Mouse (Mus musculus) gastrocnemius, postnatal 10 days (tissue): ENCODE measurements at regions not wholly inside any gene's neighbourhood (a gene's known extent, or its start where the extent isn't known, plus 50 kb on each side); places are given as distances from the start of the nearest gene placed in this dataset.

ENCODE experiments used
- DNase-seq: peaks from one replicate; pipeline ENCODE4 v3.0.0; 2021; ENCODE audit warnings: mixed read lengths

GRCm38 (mm10) chr13:99097606-99098545, 86.7 kb upstream of the Zfp366 start:
- DNase-seq = no peak

- no peak for DNase-seq
Observed at GRCm38 (mm10) chr13:99096837-99097236, 87.8 kb upstream of the Zfp366 start.

- no peak for DNase-seq
Observed at GRCm38 (mm10) chr13:99095006-99095405, 89.6 kb upstream of the Zfp366 start.

- DNase-seq = no peak
Observed at GRCm38 (mm10) chr13:99094221-99094620, 90.4 kb upstream of the Zfp366 start.

- DNase-seq = peak; percentile 78
Observed at GRCm38 (mm10) chr13:99093269-99093668, 91.4 kb upstream of the Zfp366 start.

GRCm38 (mm10) chr13:99092279-99092930, 92.2 kb upstream of the Zfp366 start:
- peak; percentile 31 for DNase-seq

GRCm38 (mm10) chr13:99091562-99092278, 92.9 kb upstream of the Zfp366 start:
- DNase-seq = no peak

GRCm38 (mm10) chr13:99090361-99090760, 94.3 kb upstream of the Zfp366 start:
- DNase-seq = no peak

GRCm38 (mm10) chr13:99088285-99088684, 96.3 kb upstream of the Zfp366 start:
- DNase-seq = no peak

GRCm38 (mm10) chr13:99079331-99079761, 95.0 kb upstream of the 1700024P04Rik start:
- no peak for DNase-seq

- DNase-seq = no peak
Observed at GRCm38 (mm10) chr13:99078643-99079042, 94.3 kb upstream of the 1700024P04Rik start.

GRCm38 (mm10) chr13:99077039-99077749, 92.8 kb upstream of the 1700024P04Rik start:
- DNase-seq = no peak

GRCm38 (mm10) chr13:99075467-99075866, 91.1 kb upstream of the 1700024P04Rik start:
- DNase-seq = no peak

GRCm38 (mm10) chr13:99071821-99072414, 87.6 kb upstream of the 1700024P04Rik start:
- peak; percentile 22 for DNase-seq

- DNase-seq = peak; percentile 36
Observed at GRCm38 (mm10) chr13:99071413-99071812, 87.0 kb upstream of the 1700024P04Rik start.

GRCm38 (mm10) chr13:99069767-99070166, 85.4 kb upstream of the 1700024P04Rik start:
- no peak for DNase-seq

- no peak for DNase-seq
Observed at GRCm38 (mm10) chr13:99067504-99067903, 83.1 kb upstream of the 1700024P04Rik start.

- no peak for DNase-seq
Observed at GRCm38 (mm10) chr13:99063431-99063830, 79.1 kb upstream of the 1700024P04Rik start.

GRCm38 (mm10) chr13:99062936-99063335, 78.6 kb upstream of the 1700024P04Rik start:
- DNase-seq = no peak

GRCm38 (mm10) chr13:99058131-99058970, 74.0 kb upstream of the 1700024P04Rik start:
- peak; percentile 26 for DNase-seq

- no peak for DNase-seq
Observed at GRCm38 (mm10) chr13:99057696-99058095, 73.3 kb upstream of the 1700024P04Rik start.
